ENCODE assay signal across 12 mouse cellular contexts in the genomic region with DNA sequence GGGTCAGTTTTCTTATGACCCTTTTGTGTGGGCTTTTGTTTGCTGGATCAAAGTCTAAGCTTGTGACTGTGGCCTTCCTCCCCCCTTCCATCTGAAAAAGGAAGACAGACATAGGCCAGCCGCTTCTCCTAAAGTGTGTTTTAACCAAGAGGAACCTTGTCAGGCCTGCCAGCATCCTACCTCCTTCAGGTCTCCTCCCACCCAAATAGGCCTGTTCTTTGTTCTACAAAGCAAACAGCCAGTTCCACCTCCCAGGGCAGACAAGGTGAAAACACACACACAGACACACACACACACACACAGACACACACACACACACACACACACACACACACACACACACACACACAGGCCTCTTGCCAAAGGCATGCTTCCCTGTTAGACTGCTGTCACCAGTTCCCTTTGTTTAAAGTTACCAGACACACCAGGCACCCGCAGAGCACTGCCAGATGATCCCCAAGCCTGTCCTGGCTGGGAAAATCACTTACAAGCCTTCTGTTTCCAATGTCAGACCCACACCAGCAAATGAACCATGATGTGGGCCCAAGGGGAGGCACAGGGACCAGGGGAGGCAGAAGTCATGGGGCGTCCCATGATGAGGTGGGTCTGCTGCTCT.
DNase-seq lines count a peak whose midpoint lies in the region; ATAC-seq and TF ChIP-seq lines count a peak whose summit lies in the region.
"Had no signal": no experiment of that assay in that cellular context is flagged by ENCODE, and none has a peak within 500 bp of the region (broad histone marks: within the 10 kb centered on the region; RNA-seq: fewer than 3 reads in every experiment).

No protein-coding gene starts in this region.

- no peak overlapping the region for H3K9ac ChIP-seq in forebrain, embryonic 14.5 days (ENCODE audit: low read length)
- no peak overlapping the region for H3K9ac ChIP-seq in forebrain, embryonic 15.5 days (replicated peaks)
- H3K9ac ChIP-seq in intestine, embryonic 14.5 days (ENCODE audit: low read length) = no peak overlapping the region
- no peak overlapping the region for H3K9ac ChIP-seq in intestine, postnatal 0 days (ENCODE audit: low read depth, low read length)
- H3K9ac ChIP-seq in stomach, embryonic 15.5 days = no peak overlapping the region
- H3K9ac ChIP-seq: liver, postnatal 0 days had no signal

- H3K9me3 ChIP-seq in forebrain, embryonic 14.5 days (replicated peaks; ENCODE audit: control insufficient read depth, low read length) = no peaks in the 10 kb centered on the region
- no peaks in the 10 kb centered on the region for H3K9me3 ChIP-seq in forebrain, embryonic 15.5 days
- no peaks in the 10 kb centered on the region for H3K9me3 ChIP-seq in intestine, embryonic 14.5 days (ENCODE audit: control insufficient read depth, low read length)
- H3K9me3 ChIP-seq in intestine, postnatal 0 days (ENCODE audit: control insufficient read depth) = no peaks in the 10 kb centered on the region
- H3K9me3 ChIP-seq in stomach, embryonic 15.5 days = 0 out of 2 replicates have a peak, but pooled peaks cover 2% of the 10 kb centered on the region

- no peak overlapping the region for H3K27ac ChIP-seq in forebrain, embryonic 14.5 days (ENCODE audit: low read depth, low read length)
- no peak overlapping the region for H3K27ac ChIP-seq in forebrain, embryonic 15.5 days (replicated peaks)
- H3K27ac ChIP-seq in intestine, embryonic 14.5 days (ENCODE audit: low read depth) = peak overlapping the region; percentile 67
- H3K27ac ChIP-seq in intestine, postnatal 0 days (ENCODE audit: low read depth, low read length) = no peak overlapping the region; the same call in 1 of the 2 replicates
- H3K27ac ChIP-seq in stomach, embryonic 15.5 days = peak overlapping the region; percentile 46; the same call in 1 of the 2 replicates

- no peak; the same call in 1 of the 2 replicates for ATAC-seq in forebrain, embryonic 14.5 days
- ATAC-seq in forebrain, embryonic 15.5 days (replicated peaks) = no peak
- 0 out of 2 replicates have a peak, but pooled peaks have one; percentile 17 for ATAC-seq in intestine, embryonic 14.5 days (replicated peaks; ENCODE audit: low FRiP score, low TSS enrichment, low read depth)
- no peak for ATAC-seq in intestine, postnatal 0 days
- no peak for ATAC-seq in stomach, embryonic 15.5 days (ENCODE audit: insufficient read depth, low FRiP score, low read depth)
- ATAC-seq: liver, postnatal 0 days had no signal

- H3K4me2 ChIP-seq in forebrain, embryonic 14.5 days (ENCODE audit: low read length) = no peak overlapping the region
- no peak overlapping the region for H3K4me2 ChIP-seq in forebrain, embryonic 15.5 days (replicated peaks)
- H3K4me2 ChIP-seq in intestine, embryonic 14.5 days (ENCODE audit: low read length) = no peak overlapping the region
- no peak overlapping the region for H3K4me2 ChIP-seq in intestine, postnatal 0 days (replicated peaks; ENCODE audit: low read depth)
- H3K4me2 ChIP-seq in stomach, embryonic 15.5 days = no peak overlapping the region

- 49% methylated on average over 3 of the region's 3 CpGs for whole genome bisulfite sequencing in forebrain, embryonic 14.5 days
- 56% methylated on average over 3 of the region's 3 CpGs for WGBS in forebrain, embryonic 15.5 days
- 34% methylated on average over 3 of the region's 3 CpGs for WGBS in intestine, embryonic 14.5 days
- WGBS in intestine, postnatal 0 days = 73% methylated on average over 3 of the region's 3 CpGs
- WGBS in stomach, embryonic 15.5 days = 63% methylated on average over 3 of the region's 3 CpGs

- no peak overlapping the region for H3K4me3 ChIP-seq in forebrain, embryonic 14.5 days (ENCODE audit: low read depth, low read length)
- no peak overlapping the region for H3K4me3 ChIP-seq in forebrain, embryonic 15.5 days
- no peak overlapping the region for H3K4me3 ChIP-seq in intestine, embryonic 14.5 days (ENCODE audit: low read depth, low read length)
- H3K4me3 ChIP-seq in intestine, postnatal 0 days (ENCODE audit: low read depth, low read length) = no peak overlapping the region
- H3K4me3 ChIP-seq in stomach, embryonic 15.5 days (replicated peaks) = no peak overlapping the region

- no peaks in the 10 kb centered on the region for H3K27me3 ChIP-seq in forebrain, embryonic 14.5 days (replicated peaks; ENCODE audit: control insufficient read depth, insufficient read depth, low read length)
- no peaks in the 10 kb centered on the region for H3K27me3 ChIP-seq in forebrain, embryonic 15.5 days
- H3K27me3 ChIP-seq in intestine, embryonic 14.5 days (replicated peaks; ENCODE audit: control insufficient read depth, insufficient read depth, low read length) = no peaks in the 10 kb centered on the region
- no peaks in the 10 kb centered on the region for H3K27me3 ChIP-seq in intestine, postnatal 0 days (replicated peaks; ENCODE audit: control insufficient read depth, insufficient read depth, low read length)
- no peaks in the 10 kb centered on the region for H3K27me3 ChIP-seq in stomach, embryonic 15.5 days (replicated peaks)

- no peaks in the 10 kb centered on the region for H3K36me3 ChIP-seq in forebrain, embryonic 14.5 days (ENCODE audit: control insufficient read depth, insufficient read depth, low read length)
- H3K36me3 ChIP-seq in forebrain, embryonic 15.5 days = no peaks in the 10 kb centered on the region
- H3K36me3 ChIP-seq in intestine, embryonic 14.5 days (ENCODE audit: control insufficient read depth, insufficient read depth, low read length) = no peaks in the 10 kb centered on the region
- no peaks in the 10 kb centered on the region for H3K36me3 ChIP-seq in intestine, postnatal 0 days (ENCODE audit: control insufficient read depth, insufficient read depth)
- H3K36me3 ChIP-seq in stomach, embryonic 15.5 days = no peaks in the 10 kb centered on the region

- peak; percentile 42 for DNase-seq in forebrain, embryonic 14.5 days (ENCODE audit: low spot score)
- no peak for DNase-seq in intestine, embryonic 14.5 days (ENCODE audit: low spot score)
- DNase-seq in lung, postnatal 10 days = peak; percentile 54
- no peak for DNase-seq in lung, postnatal 4 days
- DNase-seq in testis, postnatal 10 days (ENCODE audit: low spot score) = no peak
- DNase-seq: adrenal gland, postnatal 14 days; cerebellum, adult 11-12 months; liver, postnatal 0 days; right cerebral cortex, adult 18-20 months had no signal

- H3K4me1 ChIP-seq in forebrain, embryonic 14.5 days (ENCODE audit: control insufficient read depth, insufficient read depth, low read length) = no peaks in the 10 kb centered on the region
- no peaks in the 10 kb centered on the region for H3K4me1 ChIP-seq in forebrain, embryonic 15.5 days
- H3K4me1 ChIP-seq in intestine, embryonic 14.5 days (replicated peaks; ENCODE audit: control insufficient read depth, insufficient read depth, low read length) = peaks cover 19% of the 10 kb centered on the region
- H3K4me1 ChIP-seq in intestine, postnatal 0 days (replicated peaks; ENCODE audit: control insufficient read depth, insufficient read depth, low read length) = no peaks in the 10 kb centered on the region
- H3K4me1 ChIP-seq in stomach, embryonic 15.5 days = peaks cover 10% of the 10 kb centered on the region; the same call in 1 of the 2 replicates

- TF ChIP-seq CTCF in intestine, postnatal 0 days (IDR thresholded peaks at IDR 0.05; ENCODE audit: low read depth) = no peak

Comparison
In these comparisons a context has a peak if more than half of its experiments do, and no peak if none do; other contexts are left out.
1. DNase-seq: peak in forebrain, embryonic 14.5 days (single experiment) and lung, postnatal 10 days (single experiment); none in intestine, embryonic 14.5 days (single experiment), lung, postnatal 4 days (0 of 2) and testis, postnatal 10 days (single experiment).
2. H3K27ac ChIP-seq: peak in intestine, embryonic 14.5 days (single experiment) and stomach, embryonic 15.5 days (single experiment); none in forebrain, embryonic 14.5 days (single experiment), forebrain, embryonic 15.5 days (single experiment) and intestine, postnatal 0 days (single experiment).